Mouse (Mus musculus) right cerebral cortex, postnatal 14 days (tissue): ENCODE results near the gene Map3k4.
"Not testable (repeated sequence)": the region's sequence is repeated elsewhere in the genome, so short reads cannot be mapped to it uniquely, and the experiment has no call there.

Source experiments
- DNase-seq: peaks from one replicate; pipeline ENCODE4 v3.0.0; 2022

The Map3k4 gene

DNA sequence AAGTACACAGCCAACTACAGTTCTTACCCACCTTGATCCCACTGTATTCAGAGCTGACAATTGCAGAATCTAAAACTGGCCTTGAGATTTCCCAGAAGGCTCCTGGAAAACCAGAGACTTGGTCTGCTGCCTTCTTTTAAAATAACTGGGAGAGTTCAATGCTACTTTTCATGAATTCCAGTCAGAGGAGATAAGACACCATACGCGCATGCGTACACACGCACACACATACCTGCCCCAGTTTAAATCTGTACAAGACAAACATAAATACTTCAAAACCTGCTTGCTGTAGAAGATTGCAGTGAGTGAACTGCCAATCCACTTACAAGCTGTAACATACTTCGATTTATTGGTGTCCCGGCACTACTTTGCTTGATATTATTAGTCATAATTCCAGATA is 13.9 kb downstream of the Map3k4 start:
- DNase-seq: no peak

DNA sequence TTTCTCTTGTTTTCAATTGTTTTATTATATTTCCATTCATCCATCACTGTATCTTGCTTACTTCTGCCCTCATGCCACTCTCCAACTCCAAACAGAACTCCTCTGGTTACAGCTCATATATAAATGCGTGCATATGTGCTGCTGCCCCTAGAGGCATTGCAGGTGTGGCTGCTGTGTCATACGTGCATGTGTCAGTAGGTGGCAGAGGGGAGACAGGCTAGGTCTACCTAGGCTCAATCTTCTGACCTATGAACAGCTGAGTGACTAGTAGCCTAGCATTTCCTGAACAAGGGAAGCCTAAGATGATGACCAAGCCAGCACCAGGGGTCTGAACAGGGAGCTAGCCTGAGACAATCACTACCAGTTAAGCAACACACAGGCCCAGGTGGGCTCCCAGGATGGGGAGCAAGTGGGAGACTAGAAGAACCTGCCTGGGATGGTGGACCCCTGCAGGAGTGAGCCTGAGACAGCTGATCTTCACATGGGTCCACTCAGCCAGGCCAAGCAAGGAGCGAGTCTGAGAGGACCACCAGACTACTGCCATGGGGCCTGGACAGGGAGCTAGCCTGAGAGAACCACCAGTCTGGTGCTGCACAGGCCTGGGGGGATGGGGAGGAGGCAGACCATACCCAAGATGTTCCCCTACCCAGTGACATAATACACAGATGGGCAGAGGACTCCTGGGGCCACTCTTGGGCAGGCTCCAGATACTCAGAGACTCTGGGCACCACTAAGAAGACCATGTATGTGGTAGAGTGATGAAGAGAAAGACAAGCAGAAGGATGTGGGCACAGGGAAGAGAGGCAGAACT is 17.5 kb downstream of the Map3k4 start:
- no peak for DNase-seq

DNA sequence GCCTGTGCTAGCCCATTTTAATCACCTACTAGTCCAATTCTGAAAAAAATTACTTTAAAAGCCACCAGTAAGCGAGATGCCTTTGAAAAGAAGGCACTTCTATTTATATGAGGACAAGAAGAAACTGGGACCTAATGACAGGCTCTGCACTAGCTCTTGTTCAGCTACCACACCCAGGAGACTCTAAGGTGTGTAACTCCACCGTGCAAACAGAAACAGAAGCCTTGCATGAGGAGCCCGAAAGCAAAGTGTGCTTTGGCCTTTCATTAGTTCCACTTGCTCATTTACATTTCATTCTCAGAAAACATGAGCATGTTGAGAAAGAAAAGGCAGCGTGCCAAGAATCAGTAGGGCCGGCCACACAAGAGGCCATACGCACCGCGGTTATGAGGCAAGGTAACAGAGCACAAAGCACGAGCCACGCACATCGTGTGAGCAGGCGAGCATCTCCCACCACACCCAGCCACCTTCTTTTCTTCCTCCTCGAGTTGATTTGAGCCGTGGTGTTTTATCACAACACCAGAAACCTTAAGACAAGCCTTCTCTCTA is 18.4 kb downstream of the Map3k4 start:
- no peak for DNase-seq

- DNase-seq: no peak
Observed at GRCm38 (mm10) chr17:12299371-12299770, 19.2 kb downstream of the Map3k4 start.

- DNase-seq: no peak
Observed at GRCm38 (mm10) chr17:12297978-12298377, 20.6 kb downstream of the Map3k4 start.

DNA sequence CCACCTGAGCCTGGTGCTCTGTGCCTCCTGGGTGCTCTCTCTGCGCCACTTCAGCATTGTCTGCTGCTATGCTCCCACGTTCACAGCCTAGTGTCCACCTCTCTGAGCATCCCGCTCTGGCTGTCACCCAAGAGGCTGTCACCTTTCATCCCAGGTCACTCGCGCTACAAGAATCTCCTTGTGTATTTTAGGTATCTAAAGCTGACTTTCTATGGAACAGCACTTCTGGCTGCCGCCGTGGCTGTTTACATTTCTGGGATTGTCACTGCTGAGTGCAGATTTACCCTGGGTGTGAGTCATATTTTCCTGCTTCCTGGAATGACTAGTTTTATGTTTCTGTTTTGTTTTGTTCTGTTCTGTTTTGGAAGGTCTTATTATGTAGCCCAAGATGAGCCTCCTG is 21.3 kb downstream of the Map3k4 start:
- no peak for DNase-seq

- DNase-seq: not testable (repeated sequence)
Observed at GRCm38 (mm10) chr17:12295926-12296325, 22.7 kb downstream of the Map3k4 start.

- DNase-seq: no peak
Observed at GRCm38 (mm10) chr17:12294424-12294823, 24.2 kb downstream of the Map3k4 start.

DNA sequence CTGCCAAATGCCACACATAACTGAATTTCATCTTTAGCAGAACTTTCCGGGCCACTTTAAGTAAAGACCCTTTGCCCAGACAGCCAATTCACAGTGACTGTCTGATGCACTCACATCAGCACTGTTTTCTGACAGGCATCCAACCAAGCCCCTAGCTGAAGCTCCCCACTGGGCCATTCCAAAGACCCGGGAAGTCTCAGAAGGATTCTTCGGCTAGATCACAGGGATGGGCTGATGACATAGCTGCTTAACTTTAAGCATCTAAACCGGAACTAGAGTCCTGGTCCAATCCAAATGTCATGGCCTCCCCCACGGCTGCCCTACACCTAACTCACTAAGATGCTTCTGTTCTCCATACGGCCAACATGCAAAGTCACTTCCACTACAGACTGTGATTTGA is 25.0 kb downstream of the Map3k4 start:
- DNase-seq: no peak

- no peak for DNase-seq
Observed at GRCm38 (mm10) chr17:12292877-12293276, 25.7 kb downstream of the Map3k4 start.

DNA sequence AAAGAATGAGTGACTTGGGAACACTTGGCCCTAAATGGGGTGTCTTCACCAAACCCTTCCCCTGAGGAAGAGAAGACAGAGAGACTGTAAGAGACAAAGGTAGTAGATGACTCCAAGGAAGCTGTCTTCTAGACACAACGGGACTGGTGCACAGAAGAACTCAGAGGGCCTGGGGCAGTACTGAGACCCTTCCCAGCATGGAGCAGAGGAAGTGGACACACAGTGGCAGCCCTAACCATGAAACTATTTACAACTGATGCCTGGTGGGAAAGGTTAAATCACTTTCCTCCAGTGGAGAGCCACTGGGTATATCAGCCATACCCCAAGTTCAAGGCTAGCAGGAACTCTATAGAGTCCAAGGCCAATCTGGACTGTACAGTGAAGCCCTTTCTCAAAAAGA is 26.2 kb downstream of the Map3k4 start:
- DNase-seq: no peak

DNA sequence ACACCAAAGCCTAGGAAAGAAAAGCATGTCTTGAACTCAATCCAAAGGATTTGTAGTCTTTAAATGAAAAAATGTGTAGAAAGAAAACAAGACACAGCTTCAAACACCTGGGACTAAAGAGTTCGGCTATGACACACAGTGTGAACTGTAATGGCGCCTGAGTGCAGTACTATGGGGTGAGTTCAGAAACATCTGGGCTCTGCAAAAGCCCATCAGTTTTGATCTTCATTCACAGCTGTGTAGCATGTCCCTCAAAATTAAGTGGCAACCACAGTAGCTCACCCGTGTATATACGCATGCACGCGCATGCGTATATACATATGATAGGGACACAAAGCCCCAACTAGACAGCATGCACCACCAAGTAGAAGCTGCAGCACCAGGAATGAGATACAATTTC is 27.4 kb downstream of the Map3k4 start:
- DNase-seq: no peak

DNA sequence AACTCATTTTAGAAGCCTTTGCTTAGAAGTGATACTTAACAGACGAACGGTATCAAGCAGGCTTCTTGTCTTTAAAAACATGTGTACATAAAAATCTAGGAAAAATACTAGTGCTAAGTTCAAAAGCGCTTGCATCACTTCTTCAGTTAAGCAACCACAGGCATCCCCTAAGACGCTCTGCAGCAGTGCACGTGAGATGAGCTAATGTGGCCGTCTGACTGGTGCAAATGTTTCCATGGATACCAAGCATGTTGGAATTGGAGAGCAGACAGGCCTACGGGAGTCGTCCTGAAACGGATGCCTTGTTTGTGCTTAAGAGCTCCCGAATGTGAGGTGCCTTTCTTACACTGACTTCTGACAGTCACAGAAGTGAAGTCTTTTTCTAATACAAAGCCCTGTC is 27.9 kb downstream of the Map3k4 start:
- no peak for DNase-seq

DNA sequence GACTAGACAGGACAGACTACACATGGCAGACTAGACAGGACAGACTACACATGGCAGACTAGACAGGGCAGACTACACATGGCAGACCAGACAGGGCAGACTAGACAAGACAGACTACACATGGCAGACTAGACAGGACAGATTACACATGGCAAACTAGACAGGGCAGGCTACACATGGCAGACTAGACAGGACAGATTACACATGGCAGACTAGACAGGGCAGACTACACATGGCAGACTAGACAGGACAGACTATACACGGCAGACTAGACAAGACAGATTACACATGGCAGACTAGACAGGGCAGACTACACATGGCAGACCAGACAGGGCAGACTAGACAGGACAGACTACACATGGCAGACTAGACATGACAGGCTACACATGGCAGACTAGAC is 28.8 kb downstream of the Map3k4 start:
- not testable (repeated sequence) for DNase-seq

DNA sequence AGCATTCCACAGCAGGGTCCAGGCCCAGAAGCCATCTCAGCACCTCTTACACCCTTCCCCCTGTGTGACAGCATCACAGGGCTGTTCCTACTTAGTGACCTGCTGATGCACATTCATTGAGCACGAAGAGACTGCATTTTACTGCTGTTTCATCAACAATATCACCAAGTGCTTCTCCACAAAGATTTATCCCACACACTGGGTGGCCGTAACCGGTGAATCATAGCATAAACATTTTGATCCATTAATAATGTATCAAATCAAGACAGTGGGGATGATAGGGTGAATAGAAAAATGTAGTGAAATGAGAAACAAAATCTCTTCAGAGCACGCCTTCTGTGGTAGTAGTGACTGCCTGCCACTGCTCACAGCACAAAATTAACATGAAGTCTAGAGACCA is 29.7 kb downstream of the Map3k4 start:
- no peak for DNase-seq

DNA sequence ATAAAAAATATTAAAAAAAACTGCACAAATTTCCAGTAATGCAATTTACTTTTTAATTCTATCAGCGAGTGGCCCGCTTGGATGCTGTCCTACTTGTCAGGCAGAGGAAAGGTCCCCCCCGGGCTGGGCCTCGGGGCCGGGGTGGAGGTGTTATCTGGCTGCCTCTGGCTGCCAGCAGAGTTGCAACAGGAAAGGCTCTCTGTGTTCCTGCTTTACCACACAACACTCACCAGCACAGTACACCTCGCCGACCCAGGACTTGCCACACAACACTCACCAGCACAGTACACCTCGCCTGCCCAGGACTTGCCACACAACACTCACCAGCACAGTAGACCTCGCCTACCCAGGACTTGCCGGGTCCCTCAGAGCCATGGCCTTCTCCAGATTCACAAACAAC is 38.8 kb downstream of the Map3k4 start:
- no peak for DNase-seq

DNA sequence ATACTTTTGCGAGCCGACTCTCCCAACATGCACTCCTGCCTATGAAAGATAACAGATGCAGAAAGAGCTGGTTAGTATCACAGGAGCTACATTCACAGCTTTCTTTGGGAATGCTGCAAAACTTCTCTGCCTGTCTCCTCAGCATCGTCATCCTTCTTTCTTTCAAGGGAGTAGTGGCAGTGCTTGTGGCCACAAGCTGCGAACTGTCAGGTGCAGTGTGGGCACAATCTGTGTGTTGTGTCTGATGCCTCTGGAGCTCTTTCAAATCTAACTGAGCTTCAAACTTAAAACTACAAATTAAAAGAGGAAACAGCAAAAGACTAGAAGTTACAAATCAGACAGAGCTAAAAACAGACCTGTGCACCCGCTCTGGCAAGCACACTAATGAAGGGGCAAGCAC is 40.5 kb downstream of the Map3k4 start:
- no peak for DNase-seq

GRCm38 (mm10) chr17:12277297-12277696 is 41.3 kb downstream of the Map3k4 start:
- DNase-seq: no peak

DNA sequence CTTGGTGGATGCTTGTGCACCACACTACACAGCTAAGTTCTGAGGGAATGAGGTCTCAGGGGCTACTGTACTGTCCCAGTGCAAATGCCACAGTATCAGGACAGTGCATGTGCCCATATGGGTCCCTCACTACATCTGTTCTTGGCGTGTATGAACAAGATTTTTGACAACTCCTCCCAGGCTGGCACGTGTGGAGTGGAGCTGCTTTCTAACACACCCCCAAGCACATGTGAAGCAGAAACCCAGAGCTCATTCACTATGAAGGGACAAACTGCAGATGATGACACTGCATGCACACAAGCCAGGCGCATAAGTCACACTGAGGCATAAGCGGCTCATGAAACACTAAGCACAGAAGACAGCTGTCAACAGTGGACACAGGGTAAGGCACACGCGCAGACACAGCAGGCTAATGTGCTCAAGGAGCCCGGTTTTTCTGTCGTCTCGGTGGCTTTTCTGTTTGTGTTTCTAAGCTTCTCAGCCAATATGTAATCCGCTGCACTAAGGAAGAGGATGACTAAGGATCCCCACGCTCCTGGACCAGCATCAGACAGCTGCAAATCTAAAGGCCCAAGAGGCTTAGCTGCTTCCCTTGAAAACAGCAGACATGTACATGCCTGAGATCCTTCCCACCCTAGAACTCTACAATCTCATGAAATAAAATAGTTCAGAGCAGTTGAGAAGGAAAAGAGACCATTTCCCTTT is 41.9 kb downstream of the Map3k4 start:
- DNase-seq: no peak

- no peak for DNase-seq
Observed at GRCm38 (mm10) chr17:12275756-12276155, 42.8 kb downstream of the Map3k4 start.

DNA sequence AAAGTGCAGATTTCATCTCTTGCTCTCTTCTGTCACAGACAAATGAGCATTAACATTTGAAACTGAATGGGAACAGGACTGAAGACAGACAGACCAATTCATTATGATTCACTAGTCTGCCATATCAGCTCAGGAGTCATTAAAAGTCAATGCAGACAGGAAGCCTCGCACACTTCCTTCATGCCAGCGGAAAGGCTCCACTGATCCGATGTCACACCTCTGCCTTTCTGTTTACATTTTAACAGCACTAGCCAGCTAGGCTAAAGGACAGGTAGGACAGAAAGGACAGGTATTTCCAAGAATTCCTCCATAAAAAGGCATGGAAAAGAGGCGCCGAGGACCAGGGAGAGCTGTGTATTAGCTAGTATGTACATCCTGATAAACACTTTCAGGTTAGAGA is 45.6 kb downstream of the Map3k4 start:
- no peak for DNase-seq

GRCm38 (mm10) chr17:12271805-12272204 is 46.8 kb downstream of the Map3k4 start:
- no peak for DNase-seq

- DNase-seq: no peak
Observed at GRCm38 (mm10) chr17:12268538-12268937, 50.1 kb downstream of the Map3k4 start.

DNA sequence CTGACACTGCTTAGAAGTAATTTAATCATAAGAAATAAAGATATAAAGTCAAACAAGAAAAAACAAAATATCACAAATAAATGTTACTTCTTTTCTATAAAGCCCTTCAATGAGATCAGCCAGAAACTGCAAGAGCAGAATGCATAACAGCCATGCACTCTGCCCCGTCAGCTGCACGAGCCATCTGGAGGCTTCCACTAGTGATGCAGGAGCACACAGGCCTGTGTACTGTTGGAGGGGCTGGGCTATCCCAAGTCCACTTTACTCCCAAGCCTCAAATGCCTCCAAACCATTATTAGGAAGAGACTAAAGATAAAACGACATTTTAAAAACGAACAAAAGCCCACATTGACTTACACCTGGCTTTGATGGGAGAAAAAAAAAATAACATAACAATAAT is 50.5 kb downstream of the Map3k4 start:
- DNase-seq: no peak
